Mouse (Mus musculus) erythroblast, embryonic 14.5 days (primary cell): ENCODE measurements around the gene Mllt6. TPM values are rescaled to one million over a fixed set of nuclear protein-coding genes. Genes with fewer than 3 reads are reported as not detected.
"Not testable (repeated sequence)": the region's sequence is repeated elsewhere in the genome, so short reads cannot be mapped to it uniquely, and the experiment has no call there.

Experiments used
- H3K27me3 ChIP-seq: 2 replicates; pipeline ENCODE4 v1.6.1; 2012; ENCODE audit warnings: inconsistent platforms; ENCODE audit not compliant: control insufficient read depth
- H3K36me3 ChIP-seq: 2 replicates; pipeline ENCODE4 v1.6.1; 2012; ENCODE audit warnings: mild to moderate bottlenecking, inconsistent platforms; ENCODE audit not compliant: control insufficient read depth
- H3K4me1 ChIP-seq: 2 replicates; pipeline ENCODE4 v1.6.1; 2012; ENCODE audit warnings: inconsistent platforms; ENCODE audit not compliant: control insufficient read depth
- H3K4me3 ChIP-seq: replicated peaks from 2 replicates; pipeline ENCODE3; 2012; ENCODE audit warnings: moderate library complexity, mild to moderate bottlenecking, inconsistent platforms
- H3K9me3 ChIP-seq: 2 replicates; pipeline ENCODE4 v1.6.1; 2012; ENCODE audit warnings: low read length, inconsistent platforms, mixed read lengths; ENCODE audit not compliant: control insufficient read depth
- GATA1 ChIP-seq: IDR thresholded peaks from 2 replicates; pipeline ENCODE4 v1.6.1; 2012; ENCODE audit warnings: low read length, inconsistent platforms, mixed read lengths
- TAL1 ChIP-seq: IDR thresholded peaks from 3 replicates; pipeline ENCODE4 v1.6.1; 2012; ENCODE audit warnings: low read length, inconsistent platforms, mixed read lengths
- polyA plus RNA-seq: library from polyadenylated mRNA; stranded (reverse); fragments of >175 nt; gene quantifications from 2 replicates; pipeline ENCODE4 v1.2.3, GENCODE M21; 2012

The Mllt6 gene
- polyA plus RNA-seq, 1 experiment: 0.05 TPM

- Histone ChIP-seq H3K4me1 (no peaks in the 10 kb centered on the region), H3K4me3 (no peak overlapping the region)
These were observed 21.5 kb upstream of the Mllt6 start for GRCm38 (mm10) chr11:97641668-97642067.

GRCm38 (mm10) chr11:97642746-97643145, 20.5 kb upstream of the Mllt6 start:
- no peak for TF ChIP-seq GATA1
- TF ChIP-seq TAL1: no peak
- H3K9me3 ChIP-seq: peaks cover 3% of the 10 kb centered on the region
- H3K27me3 ChIP-seq: no peaks in the 10 kb centered on the region
- H3K4me3 ChIP-seq: no peak overlapping the region
- H3K4me1 ChIP-seq: no peaks in the 10 kb centered on the region
- H3K36me3 ChIP-seq: no peaks in the 10 kb centered on the region

More at GRCm38 (mm10) chr11:97641668-97642067, 21.5 kb upstream of the Mllt6 start:
- Histone ChIP-seq H3K27me3 (no peaks in the 10 kb centered on the region), H3K36me3 (no peaks in the 10 kb centered on the region), H3K9me3 (peaks cover 3% of the 10 kb centered on the region)
- TF ChIP-seq GATA1 (no peak), TAL1 (no peak)

GRCm38 (mm10) chr11:97643380-97644055, 19.7 kb upstream of the Mllt6 start:
- H3K9me3 ChIP-seq: peaks cover 3% of the 10 kb centered on the region
- H3K27me3 ChIP-seq: no peaks in the 10 kb centered on the region
- H3K4me1 ChIP-seq: no peaks in the 10 kb centered on the region
- TF ChIP-seq GATA1 (no peak), TAL1 (no peak)
- H3K4me3 ChIP-seq: no peak overlapping the region
- no peaks in the 10 kb centered on the region for H3K36me3 ChIP-seq

- no peak for TF ChIP-seq GATA1
- TF ChIP-seq TAL1: no peak
- no peaks in the 10 kb centered on the region for H3K36me3 ChIP-seq
These were observed 18.4 kb upstream of the Mllt6 start for GRCm38 (mm10) chr11:97644834-97645233.

GRCm38 (mm10) chr11:97648541-97648940, 14.7 kb upstream of the Mllt6 start:
- H3K36me3 ChIP-seq, H3K9me3 ChIP-seq, H3K27me3 ChIP-seq, H3K4me3 ChIP-seq, H3K4me1 ChIP-seq: not testable (repeated sequence)

More at GRCm38 (mm10) chr11:97644834-97645233, 18.4 kb upstream of the Mllt6 start:
- H3K9me3 ChIP-seq: peaks cover 3% of the 10 kb centered on the region
- no peak overlapping the region for H3K4me3 ChIP-seq
- no peaks in the 10 kb centered on the region for H3K27me3 ChIP-seq
- H3K4me1 ChIP-seq: no peaks in the 10 kb centered on the region

GRCm38 (mm10) chr11:97650341-97650740, 12.9 kb upstream of the Mllt6 start:
- Histone ChIP-seq H3K9me3 (peaks cover 3% of the 10 kb centered on the region; the same call in 1 of the 2 replicates), H3K4me1 (no peaks in the 10 kb centered on the region), H3K27me3 (no peaks in the 10 kb centered on the region), H3K36me3 (no peaks in the 10 kb centered on the region), H3K4me3 (no peak overlapping the region)
- TF ChIP-seq TAL1: no peak
- TF ChIP-seq GATA1: no peak

- H3K27me3 ChIP-seq, H3K4me1 ChIP-seq: not testable (repeated sequence)
These were observed 9.8 kb upstream of the Mllt6 start for GRCm38 (mm10) chr11:97653376-97653775.

GRCm38 (mm10) chr11:97654210-97654609, 9.0 kb upstream of the Mllt6 start:
- Histone ChIP-seq H3K9me3 (peaks cover 3% of the 10 kb centered on the region; the same call in 1 of the 2 replicates), H3K27me3 (peaks cover 14% of the 10 kb centered on the region), H3K4me1 (no peaks in the 10 kb centered on the region), H3K4me3 (no peak overlapping the region), H3K36me3 (no peaks in the 10 kb centered on the region)
- TF ChIP-seq GATA1 (no peak), TAL1 (no peak)

More at GRCm38 (mm10) chr11:97653376-97653775, 9.8 kb upstream of the Mllt6 start:
- not testable (repeated sequence) for H3K36me3 ChIP-seq, H3K9me3 ChIP-seq, H3K4me3 ChIP-seq

GRCm38 (mm10) chr11:97656269-97656971, 6.8 kb upstream of the Mllt6 start:
- no peak for TF ChIP-seq TAL1
- no peak for TF ChIP-seq GATA1
- Histone ChIP-seq H3K36me3 (no peaks in the 10 kb centered on the region), H3K9me3 (peaks cover 3% of the 10 kb centered on the region; the same call in 1 of the 2 replicates), H3K27me3 (peaks cover 36% of the 10 kb centered on the region), H3K4me1 (peaks cover 14% of the 10 kb centered on the region), H3K4me3 (no peak overlapping the region)
